Mouse (Mus musculus) frontal cortex, adult 2 months (tissue): ENCODE results near the gene Peli2. TPM values are rescaled to one million over a fixed set of nuclear protein-coding genes. Genes with fewer than 3 reads are reported as not detected.

Source experiments
- DNase-seq, 2 experiments: peaks; one replicate each; pipeline ENCODE4 v3.0.0; 2022; ENCODE audit warnings: low spot score in 1 of 2; ENCODE audit errors: extremely low spot score in 1 of 2
- polyA plus RNA-seq: library from polyadenylated mRNA; depleted of rRNA; stranded (reverse); fragments of >200 nt; gene quantifications from 2 replicates; pipeline ENCODE4 v1.2.3, GENCODE M21; 2012

Peli2 gene
- polyA plus RNA-seq, 1 experiment = 28.5 TPM

- DNase-seq = no peak
These were observed 57.8 kb downstream of the Peli2 start for GRCm38 (mm10) chr14:48178304-48178995.

DNA sequence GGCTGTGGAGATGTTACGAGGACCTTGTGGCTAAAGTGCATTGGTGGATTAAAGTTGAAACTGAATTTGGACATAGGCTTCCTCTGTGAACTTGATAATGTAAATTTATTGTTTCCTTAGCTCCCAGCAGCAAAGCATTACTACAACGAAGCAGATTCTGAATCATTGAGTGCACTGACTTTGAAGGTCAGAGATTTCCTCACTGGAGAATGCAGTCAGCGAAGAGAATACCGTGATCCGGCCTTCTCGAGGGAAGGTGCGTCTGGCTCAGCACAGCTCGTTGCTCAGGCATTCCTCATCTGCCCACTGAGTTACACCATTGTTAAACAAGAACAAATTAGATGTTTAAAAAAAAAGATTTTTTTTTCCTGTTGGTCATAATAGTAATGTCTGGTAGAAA, 58.4 kb downstream of the Peli2 start:
- DNase-seq = no peak

DNA sequence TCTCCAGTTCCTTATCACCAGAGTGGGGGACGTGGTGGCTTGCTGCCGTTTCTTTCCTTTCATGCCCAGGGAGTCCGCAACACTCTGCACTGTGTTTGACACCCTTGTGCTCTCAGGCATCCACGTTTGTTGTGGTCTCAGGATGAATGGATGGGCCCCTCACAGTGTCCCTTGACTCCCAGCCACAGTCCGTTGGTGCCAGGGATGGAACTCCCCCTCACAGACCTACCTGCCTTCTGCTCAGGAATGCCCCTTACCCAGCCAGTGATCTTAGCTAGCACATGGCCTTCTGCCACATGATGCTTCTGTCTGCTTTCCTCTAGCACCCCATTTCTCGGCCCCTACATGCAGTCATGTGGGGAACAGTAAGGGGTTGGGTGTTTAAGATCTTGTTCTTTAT, 65.7 kb downstream of the Peli2 start:
- no peak for DNase-seq

DNA sequence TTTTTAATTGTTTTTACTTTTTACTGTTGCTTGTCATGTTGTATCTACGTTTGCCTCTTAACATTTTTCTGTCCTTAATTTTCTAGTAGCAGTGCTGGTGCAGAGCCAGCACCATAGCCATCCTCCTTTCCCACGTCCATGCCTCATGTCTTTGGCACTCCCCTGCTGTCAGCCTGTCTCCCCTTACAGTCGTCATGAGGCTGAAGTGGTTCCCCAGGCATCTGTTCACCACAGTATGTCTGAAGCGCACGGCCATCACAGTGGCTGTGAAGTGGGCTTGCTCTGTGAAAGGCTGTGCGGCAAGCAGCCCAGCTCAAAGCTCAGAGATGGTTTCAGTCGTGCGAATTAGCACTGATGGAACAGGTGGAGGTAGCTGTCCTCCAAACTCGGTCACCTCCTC, 66.5 kb downstream of the Peli2 start:
- DNase-seq = no peak

- DNase-seq = peak; percentile 24 to 54
These were observed 68.7 kb downstream of the Peli2 start for GRCm38 (mm10) chr14:48189330-48189729.

- DNase-seq = no peak
These were observed 70.3 kb downstream of the Peli2 start for GRCm38 (mm10) chr14:48190946-48191345.

GRCm38 (mm10) chr14:48191925-48192324, 71.3 kb downstream of the Peli2 start:
- DNase-seq = no peak

DNA sequence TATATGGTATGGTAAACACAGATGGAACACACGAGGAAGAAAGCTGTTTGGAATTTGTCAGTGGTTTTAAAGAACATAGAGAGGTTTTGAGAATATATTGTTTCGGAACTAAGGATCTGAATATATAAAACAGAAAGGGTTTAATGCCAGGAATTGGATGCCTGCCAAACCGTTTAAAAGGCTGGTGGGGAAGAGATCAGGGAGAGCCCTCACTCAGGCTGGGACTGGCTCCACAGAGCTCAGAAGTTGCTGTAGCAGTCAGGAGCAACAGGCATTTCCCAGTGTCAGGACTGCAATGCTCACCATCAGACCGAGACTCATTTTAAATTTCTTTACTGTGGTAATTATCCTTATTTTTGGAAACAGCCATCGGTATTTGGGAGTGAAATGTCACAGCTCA, 76.2 kb downstream of the Peli2 start:
- no peak for DNase-seq

DNA sequence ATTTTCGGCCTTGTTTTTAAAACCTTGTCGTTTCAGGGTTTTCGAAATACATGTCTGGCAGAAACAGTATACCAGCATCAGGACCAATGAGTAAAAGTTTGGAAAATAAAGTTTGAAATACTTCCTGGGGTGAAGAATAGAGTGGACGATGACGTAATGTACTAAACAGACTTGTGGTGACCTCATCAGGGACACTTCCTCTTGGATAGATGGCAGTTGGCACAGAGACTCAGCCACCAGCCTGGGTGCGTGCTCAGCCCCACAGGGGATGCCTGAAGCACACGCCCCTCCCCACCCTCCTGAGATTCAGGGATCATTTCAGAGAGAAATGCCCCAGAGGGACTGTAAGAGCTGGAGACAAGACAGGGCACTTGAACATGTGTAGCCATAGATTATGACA, 76.7 kb downstream of the Peli2 start:
- no peak for DNase-seq

GRCm38 (mm10) chr14:48198190-48198954, 77.7 kb downstream of the Peli2 start:
- no peak for DNase-seq

- no peak for DNase-seq
These were observed 78.3 kb downstream of the Peli2 start for GRCm38 (mm10) chr14:48198957-48199356.

DNA sequence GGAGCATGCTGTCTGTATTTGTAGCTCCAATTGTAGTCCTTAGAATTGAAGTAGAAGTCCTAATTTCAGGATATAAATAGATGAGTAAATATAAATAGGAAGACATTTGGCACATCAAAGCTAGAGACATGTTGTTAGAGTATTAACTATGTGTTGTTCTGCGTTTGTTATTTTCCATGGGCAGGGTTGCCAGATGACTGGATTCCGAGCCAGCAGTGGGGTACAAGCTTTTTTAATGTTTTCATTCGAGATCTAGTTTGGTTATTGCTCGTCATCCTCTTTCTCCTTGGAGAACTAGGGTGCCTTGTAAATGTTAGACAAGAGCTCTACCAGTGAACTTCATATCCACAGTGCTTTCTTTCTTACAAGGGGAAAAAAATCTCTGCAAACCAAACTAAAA, 78.9 kb downstream of the Peli2 start:
- DNase-seq = no peak

DNA sequence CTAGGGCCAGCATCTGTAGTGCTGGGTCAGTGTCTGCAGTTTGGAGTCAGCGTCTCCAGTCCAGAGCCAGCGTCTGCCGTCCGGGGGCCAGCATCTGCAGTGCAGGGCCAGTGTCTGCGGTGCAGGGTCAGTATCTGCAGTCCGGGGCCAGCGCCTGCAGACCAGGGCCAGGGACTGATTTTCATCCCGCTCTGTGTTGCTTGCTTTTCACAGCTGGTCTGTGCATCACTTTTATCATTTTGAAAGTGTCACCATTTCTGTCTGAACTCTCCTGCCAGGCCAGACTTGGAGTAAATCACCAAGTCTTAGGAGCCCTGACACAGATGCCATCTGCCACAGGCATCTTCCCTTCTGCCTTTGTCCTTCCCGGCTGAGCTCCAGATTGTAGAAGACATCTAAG, 79.7 kb downstream of the Peli2 start:
- DNase-seq = no peak

- DNase-seq = no peak
These were observed 80.2 kb downstream of the Peli2 start for GRCm38 (mm10) chr14:48200788-48201187.

- no peak for DNase-seq
These were observed 80.8 kb downstream of the Peli2 start for GRCm38 (mm10) chr14:48201403-48201802.

- no peak for DNase-seq
These were observed 81.7 kb downstream of the Peli2 start for GRCm38 (mm10) chr14:48202096-48203036.

DNA sequence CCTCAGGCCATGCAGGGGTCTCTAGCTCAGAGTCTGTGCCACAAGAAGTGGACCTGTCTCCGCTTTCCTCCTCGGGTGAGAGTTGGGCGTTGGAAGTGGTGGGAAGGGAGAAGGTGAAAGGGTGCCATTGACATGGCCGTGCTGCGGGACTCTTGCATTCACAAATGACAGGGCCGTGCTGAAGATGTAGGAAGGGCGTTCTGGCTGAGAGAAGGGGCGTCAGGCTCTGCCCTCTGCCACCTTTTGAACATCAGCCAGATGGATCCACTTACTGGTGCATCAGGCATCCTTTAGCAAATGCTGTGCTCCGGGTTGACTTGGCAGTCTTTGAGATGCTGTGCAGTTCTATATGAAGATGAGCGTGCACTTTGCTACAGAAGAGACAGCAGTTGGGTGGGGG, 84.4 kb downstream of the Peli2 start:
- DNase-seq = no peak

DNA sequence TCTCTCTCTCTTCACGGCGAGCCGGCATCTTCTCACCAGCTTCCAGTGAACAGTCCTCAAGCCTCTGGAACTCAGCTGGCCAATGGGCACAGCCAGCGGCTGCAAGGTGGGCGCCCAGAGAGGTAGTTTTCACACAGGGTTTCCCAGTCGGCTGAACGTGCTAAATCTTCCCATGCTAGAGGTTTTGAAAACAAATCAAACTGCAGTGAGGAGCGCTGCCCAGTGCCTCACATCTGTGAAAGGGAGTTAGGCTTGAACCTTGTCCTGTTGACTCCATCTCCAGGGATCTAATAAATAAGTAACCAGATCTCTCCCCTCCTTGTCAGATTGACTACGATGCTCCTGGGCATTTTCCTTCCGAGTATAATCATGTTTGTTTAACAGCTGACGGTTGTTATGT, 85.0 kb downstream of the Peli2 start:
- DNase-seq = no peak

GRCm38 (mm10) chr14:48207119-48207518, 86.5 kb downstream of the Peli2 start:
- peak in 1 of 2 experiments; percentile 62 for DNase-seq

GRCm38 (mm10) chr14:48207746-48208640, 87.4 kb downstream of the Peli2 start:
- DNase-seq = no peak
